23 mouse cellular contexts compared by ENCODE assay signal in genomic region chr10:21773548-21773947, GRCm38 (mm10).
DNase-seq lines count a peak whose midpoint lies in the region; ATAC-seq and TF ChIP-seq lines count a peak whose summit lies in the region.
"Had no signal": no experiment of that assay in that cellular context is flagged by ENCODE, and none has a peak within 500 bp of the region (broad histone marks: within the 10 kb centered on the region; RNA-seq: fewer than 3 reads in every experiment).

No protein-coding gene starts in this region.

- H3ac ChIP-seq in C2C12 (ENCODE audit: control insufficient read depth, insufficient read length, low read depth): no peak overlapping the region

- no peak overlapping the region for H3K4me3 ChIP-seq in C2C12 (ENCODE audit: insufficient read depth, poor library complexity, severe bottlenecking)
- H3K4me3 ChIP-seq: forebrain, embryonic 13.5 days; heart, embryonic 12.5 days; limb, embryonic 10.5 days; limb, embryonic 15.5 days; neural tube, embryonic 12.5 days had no signal

- no peaks in the 10 kb centered on the region for H3K36me3 ChIP-seq in C2C12 (ENCODE audit: control insufficient read depth, insufficient read depth)
- no peaks in the 10 kb centered on the region for H3K36me3 ChIP-seq in splenic B cell, adult 2 months (ENCODE audit: control insufficient read depth, insufficient read depth, low read length, poor library complexity, severe bottlenecking)
- H3K36me3 ChIP-seq: heart, embryonic 12.5 days; limb, embryonic 10.5 days; limb, embryonic 15.5 days; neural tube, embryonic 12.5 days had no signal

- no peaks in the 10 kb centered on the region for H3K79me2 ChIP-seq in C2C12 (ENCODE audit: control insufficient read depth, insufficient read depth)

- H3K79me3 ChIP-seq in C2C12 (ENCODE audit: low read depth): no peaks in the 10 kb centered on the region

- TF ChIP-seq CTCF in C2C12 (IDR thresholded peaks at IDR 0.05; ENCODE audit: control insufficient read depth, insufficient read depth, insufficient read length): no peak

- 0 out of 2 replicates have a peak, but pooled peaks have one; percentile 15 for ATAC-seq in common myeloid progenitor, adult 5-6 weeks (replicated peaks; ENCODE audit: low read depth, poor library complexity, severe bottlenecking)
- ATAC-seq: CD4-positive, CD25-positive, alpha-beta regulatory T cell, adult 4 months; forebrain, embryonic 13.5 days; midbrain, embryonic 16.5 days had no signal

- H3K27me3 ChIP-seq in C2C12 (ENCODE audit: control insufficient read depth, insufficient read depth, insufficient read length): no peaks in the 10 kb centered on the region
- no peaks in the 10 kb centered on the region; the same call in 1 of the 2 replicates for H3K27me3 ChIP-seq in splenic B cell, adult 2 months (ENCODE audit: control insufficient read depth, insufficient read depth, low read length, poor library complexity, severe bottlenecking)
- H3K27me3 ChIP-seq: forebrain, embryonic 13.5 days; heart, embryonic 12.5 days; limb, embryonic 15.5 days; neural tube, embryonic 12.5 days had no signal

- DNase-seq in 3T3-L1 (ENCODE audit: low read depth, low spot score): peak; percentile 77
- peak; percentile 30 for DNase-seq in splenic B cell, adult 2 months (ENCODE audit: low read depth, low spot score)
- no peak for DNase-seq in spleen, adult 18-20 months
- DNase-seq in adrenal gland, adult 18-20 months (ENCODE audit: low spot score in 2 of 2): no peak
- DNase-seq: adrenal gland, postnatal 25 days; cerebellum, adult 18-20 months; cerebellum, postnatal 10 days; gastrocnemius, postnatal 10 days; heart, postnatal 4 days; kidney, adult 8-10 months; lung, adult 2 months; lung, postnatal 10 days; right cerebral cortex, adult 18-20 months; thymus, postnatal 4 days had no signal

TF ChIP-seq in C2C12, 6 proteins besides CTCF, POLR2A, EP300 and RAD21:
- TF ChIP-seq MYOG (IDR thresholded peaks at IDR 0.05; ENCODE audit: control insufficient read depth, extremely low read depth, insufficient read length) (no peak), CEBPB (IDR thresholded peaks at IDR 0.05; ENCODE audit: low read depth) (peak; percentile 62), FOSL1 (IDR thresholded peaks at IDR 0.05; ENCODE audit: insufficient read depth, low read length, poor library complexity, severe bottlenecking) (peak; percentile 40)

Comparison
In these comparisons a context has a peak if more than half of its experiments do, and no peak if none do; other contexts are left out.
1. DNase-seq: peak in 3T3-L1 (single experiment) and splenic B cell, adult 2 months (single experiment); none in spleen, adult 18-20 months (0 of 2) and adrenal gland, adult 18-20 months (0 of 2).